Mouse (Mus musculus) E14TG2a.4 (cell line): ENCODE results near the gene Atp5f1.

ENCODE experiments used
- CTCF ChIP-seq: conservative IDR thresholded peaks from 2 replicates; pipeline ENCODE4 v1.5.1; 2014; ENCODE audit warnings: low read length
- NANOG ChIP-seq: IDR thresholded peaks from 2 replicates; pipeline ENCODE4 v1.6.1; 2014; ENCODE audit warnings: borderline replicate concordance, low read length, mixed read lengths

DNA sequence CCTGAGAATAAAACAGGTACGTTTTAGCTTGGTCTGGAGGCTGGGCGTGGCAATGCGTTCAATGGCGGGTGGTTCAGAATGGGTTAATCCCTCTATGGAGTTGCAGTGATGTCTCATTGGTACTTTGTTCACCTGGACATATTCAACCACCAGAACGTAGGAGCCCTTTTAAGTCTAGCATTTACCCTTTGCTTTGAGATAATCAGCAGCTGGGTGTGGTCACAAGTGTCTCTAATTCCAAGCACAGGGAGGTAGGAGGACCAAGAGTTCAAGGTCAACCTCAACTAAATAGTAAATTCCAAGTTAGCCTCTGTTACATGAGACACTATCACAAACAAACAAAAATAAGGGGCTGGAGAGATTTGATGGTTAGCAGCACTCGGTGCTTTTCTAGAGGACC lies 31.1 kb downstream of the Atp5f1 start:
- no peak for TF ChIP-seq CTCF
- TF ChIP-seq NANOG = no peak
